Mouse (Mus musculus): Measurements from ENCODE around the gene Rhob. TPM values are rescaled to one million over a fixed set of nuclear protein-coding genes. Genes with fewer than 3 reads are reported as not detected.
"Not testable (repeated sequence)": the region's sequence is repeated elsewhere in the genome, so short reads cannot be mapped to it uniquely, and the experiment has no call there.

Gene Rhob
- total RNA-seq, 2 experiments from 2014 or later: 55.4 to 120 TPM

GRCm38 (mm10) chr12:8482169-8482568, 17.6 kb downstream of the Rhob start:
- ATAC-seq (ENCODE audit: poor library complexity, severe bottlenecking): peak; percentile 89

GRCm38 (mm10) chr12:8474836-8475387, 24.9 kb downstream of the Rhob start:
- no peak for ATAC-seq (ENCODE audit: poor library complexity, severe bottlenecking)

- no peak for ATAC-seq (ENCODE audit: poor library complexity, severe bottlenecking)
These were observed 27.0 kb downstream of the Rhob start for GRCm38 (mm10) chr12:8472591-8473358.

- no peak for ATAC-seq (ENCODE audit: poor library complexity, severe bottlenecking)
These were observed 27.8 kb downstream of the Rhob start for GRCm38 (mm10) chr12:8472051-8472450.

GRCm38 (mm10) chr12:8470962-8471361, 28.8 kb downstream of the Rhob start:
- ATAC-seq (ENCODE audit: poor library complexity, severe bottlenecking): no peak

GRCm38 (mm10) chr12:8469742-8470494, 29.9 kb downstream of the Rhob start:
- no peak for ATAC-seq (ENCODE audit: poor library complexity, severe bottlenecking)

- ATAC-seq (ENCODE audit: poor library complexity, severe bottlenecking): no peak
These were observed 31.5 kb downstream of the Rhob start for GRCm38 (mm10) chr12:8468221-8468865.

GRCm38 (mm10) chr12:8467029-8467924, 32.5 kb downstream of the Rhob start:
- ATAC-seq (ENCODE audit: poor library complexity, severe bottlenecking): peak; percentile 49

- no peak for ATAC-seq (ENCODE audit: poor library complexity, severe bottlenecking)
These were observed 34.1 kb downstream of the Rhob start for GRCm38 (mm10) chr12:8465680-8466079.

GRCm38 (mm10) chr12:8464961-8465360, 34.8 kb downstream of the Rhob start:
- no peak for ATAC-seq (ENCODE audit: poor library complexity, severe bottlenecking)

GRCm38 (mm10) chr12:8463599-8464160, 36.1 kb downstream of the Rhob start:
- no peak for ATAC-seq (ENCODE audit: poor library complexity, severe bottlenecking)

- ATAC-seq (ENCODE audit: poor library complexity, severe bottlenecking): no peak
These were observed 37.3 kb downstream of the Rhob start for GRCm38 (mm10) chr12:8462533-8462932.

GRCm38 (mm10) chr12:8461575-8461974, 38.2 kb downstream of the Rhob start:
- ATAC-seq (ENCODE audit: poor library complexity, severe bottlenecking): not testable (repeated sequence)

GRCm38 (mm10) chr12:8458400-8458799, 41.4 kb downstream of the Rhob start:
- no peak for ATAC-seq (ENCODE audit: poor library complexity, severe bottlenecking)

GRCm38 (mm10) chr12:8457052-8457451, 42.8 kb downstream of the Rhob start:
- ATAC-seq (ENCODE audit: poor library complexity, severe bottlenecking): no peak

GRCm38 (mm10) chr12:8455046-8455445, 44.8 kb downstream of the Rhob start:
- ATAC-seq (ENCODE audit: poor library complexity, severe bottlenecking): no peak

- no peak for ATAC-seq (ENCODE audit: poor library complexity, severe bottlenecking)
These were observed 45.3 kb downstream of the Rhob start for GRCm38 (mm10) chr12:8454487-8454886.

- ATAC-seq (ENCODE audit: poor library complexity, severe bottlenecking): no peak
These were observed 46.8 kb downstream of the Rhob start for GRCm38 (mm10) chr12:8452766-8453621.

Data from megakaryocyte, adult 5-6 weeks (primary cell).